Mouse (Mus musculus): ENCODE measurements at regions not wholly inside any gene's neighbourhood (a gene's known extent, or its start where the extent isn't known, plus 50 kb on each side); places are given as distances from the start of the nearest gene placed in this dataset.

- TF ChIP-seq CTCF (IDR thresholded peaks at IDR 0.05) (no peak), EP300 (IDR thresholded peaks at IDR 0.05) (no peak)
Measured at GRCm38 (mm10) chr7:111134496-111134895, 51.7 kb upstream of the Eif4g2 start.

Data from lung, postnatal 0 days (tissue).